Mouse (Mus musculus): ENCODE measurements at regions not wholly inside any gene's neighbourhood (a gene's known extent, or its start where the extent isn't known, plus 50 kb on each side); places are given as distances from the start of the nearest gene placed in this dataset.

DNA sequence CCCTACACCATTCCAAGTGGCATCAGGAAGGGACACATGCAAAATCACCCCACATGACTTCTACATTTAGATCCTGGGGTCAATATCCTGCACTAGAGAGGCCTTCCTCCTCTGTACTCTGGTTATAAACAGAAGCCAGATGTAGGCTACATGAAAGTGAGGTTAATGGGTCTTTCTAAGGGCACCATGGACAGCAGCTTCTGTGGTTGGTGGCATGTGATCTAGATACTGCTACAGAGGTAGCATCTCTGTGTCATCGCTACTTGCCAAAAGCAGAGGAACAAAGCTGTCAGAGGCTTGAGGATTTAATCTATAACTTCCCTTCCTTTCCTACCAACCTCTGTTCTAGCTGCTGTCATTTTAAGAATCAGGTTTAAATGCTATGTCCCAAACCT lies 101.7 kb upstream of the Noct start:
- TF ChIP-seq CTCF (IDR thresholded peaks at IDR 0.05; ENCODE audit: borderline replicate concordance, control insufficient read depth, extremely low read depth, insufficient read depth, low read length, poor library complexity) (no peak), POLR2A (IDR thresholded peaks at IDR 0.05; ENCODE audit: control insufficient read depth, extremely low read depth, insufficient read depth, low read length, poor library complexity) (no peak)
- 74% methylated on average over 1 of the region's 1 CpGs for WGBS
- peaks cover 5% of the 10 kb centered on the region for H3K4me1 ChIP-seq (replicated peaks; ENCODE audit: control insufficient read depth, insufficient read depth, low read length)
- DNase-seq = no peak
- H3K27ac ChIP-seq (ENCODE audit: control insufficient read depth, insufficient read depth, low read length) = no peak overlapping the region
- H3K36me3 ChIP-seq (ENCODE audit: control insufficient read depth, insufficient read depth, low read length) = no peaks in the 10 kb centered on the region
- H3K27me3 ChIP-seq (ENCODE audit: control insufficient read depth, insufficient read depth, low read length) = no peaks in the 10 kb centered on the region
- H3K4me3 ChIP-seq (ENCODE audit: control insufficient read depth, insufficient read depth, low read length) = no peak overlapping the region

DNA sequence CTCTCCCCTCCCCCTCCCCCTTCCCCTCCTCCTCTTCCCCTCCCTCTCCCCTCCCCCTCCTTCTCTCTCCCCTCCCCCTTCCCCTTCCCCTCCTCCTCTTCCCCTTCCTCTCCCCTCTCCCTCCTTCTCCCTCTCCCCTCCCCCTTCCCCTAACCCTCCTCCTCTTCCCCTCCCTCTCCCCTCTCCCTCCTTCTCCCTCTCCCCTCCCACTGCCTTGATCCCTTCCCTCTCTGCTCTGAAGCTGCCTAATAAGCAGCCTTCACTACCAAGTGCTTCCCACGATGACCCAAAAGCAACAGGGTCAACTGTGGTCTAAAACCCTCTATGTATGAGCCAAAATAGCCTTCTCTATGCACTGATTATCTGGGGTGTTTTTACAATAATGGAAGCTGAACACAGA lies 96.4 kb upstream of the Noct start:
- no peak overlapping the region for H3K4me3 ChIP-seq (ENCODE audit: control insufficient read depth, insufficient read depth, low read length)
- no peak for TF ChIP-seq POLR2A (IDR thresholded peaks at IDR 0.05; ENCODE audit: control insufficient read depth, extremely low read depth, insufficient read depth, low read length, poor library complexity)
- no peak for TF ChIP-seq CTCF (IDR thresholded peaks at IDR 0.05; ENCODE audit: borderline replicate concordance, control insufficient read depth, extremely low read depth, insufficient read depth, low read length, poor library complexity)
- no peak for DNase-seq
- peaks cover 17% of the 10 kb centered on the region for H3K4me1 ChIP-seq (replicated peaks; ENCODE audit: control insufficient read depth, insufficient read depth, low read length)
- no peak overlapping the region for H3K27ac ChIP-seq (ENCODE audit: control insufficient read depth, insufficient read depth, low read length)
- H3K27me3 ChIP-seq (ENCODE audit: control insufficient read depth, insufficient read depth, low read length) = no peaks in the 10 kb centered on the region
- WGBS = 43% methylated on average over 1 of the region's 1 CpGs
- no peaks in the 10 kb centered on the region for H3K36me3 ChIP-seq (ENCODE audit: control insufficient read depth, insufficient read depth, low read length)

DNA sequence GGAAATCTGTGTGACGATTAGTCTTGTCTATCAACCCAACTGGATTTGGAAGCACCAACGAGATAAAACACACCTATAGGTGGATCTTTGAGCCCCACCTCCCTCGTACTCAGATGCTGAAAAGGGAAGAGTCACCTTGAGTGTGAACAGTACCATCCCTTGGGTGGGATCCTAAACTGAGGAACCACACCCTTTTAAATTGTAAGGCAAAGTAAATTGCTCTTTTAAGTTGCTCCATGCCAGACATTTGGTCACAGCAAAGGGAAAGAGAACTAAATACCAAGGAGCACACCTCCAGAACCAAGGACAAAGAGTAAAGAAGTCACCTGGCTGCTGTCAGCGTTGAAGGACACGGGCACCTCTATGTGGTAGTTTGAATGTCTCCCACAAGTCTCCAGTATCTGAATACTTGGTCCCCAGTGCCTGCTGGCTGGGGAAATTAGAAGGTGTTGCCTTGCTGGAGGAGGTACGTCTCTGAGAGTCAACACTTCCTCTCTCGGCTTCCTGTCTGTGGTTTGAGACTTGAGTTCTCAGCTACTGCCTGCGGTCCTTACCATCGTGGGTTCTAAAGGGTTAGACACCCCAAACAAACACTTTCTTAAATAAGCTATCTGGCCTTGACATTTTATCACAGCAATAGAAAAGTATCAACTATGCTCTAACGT lies 95.6 kb upstream of the Noct start:
- no peaks in the 10 kb centered on the region for H3K36me3 ChIP-seq (ENCODE audit: control insufficient read depth, insufficient read depth, low read length)
- no peak overlapping the region for H3K27ac ChIP-seq (ENCODE audit: control insufficient read depth, insufficient read depth, low read length)
- WGBS = 19% methylated on average over 10 of the region's 10 CpGs
- H3K4me1 ChIP-seq (replicated peaks; ENCODE audit: control insufficient read depth, insufficient read depth, low read length) = peaks cover 17% of the 10 kb centered on the region
- TF ChIP-seq POLR2A (IDR thresholded peaks at IDR 0.05; ENCODE audit: control insufficient read depth, extremely low read depth, insufficient read depth, low read length, poor library complexity) = no peak
- TF ChIP-seq CTCF (IDR thresholded peaks at IDR 0.05; ENCODE audit: borderline replicate concordance, control insufficient read depth, extremely low read depth, insufficient read depth, low read length, poor library complexity) = no peak
- DNase-seq = peak; percentile 53
- no peaks in the 10 kb centered on the region for H3K27me3 ChIP-seq (ENCODE audit: control insufficient read depth, insufficient read depth, low read length)
- no peak overlapping the region for H3K4me3 ChIP-seq (ENCODE audit: control insufficient read depth, insufficient read depth, low read length)

DNA sequence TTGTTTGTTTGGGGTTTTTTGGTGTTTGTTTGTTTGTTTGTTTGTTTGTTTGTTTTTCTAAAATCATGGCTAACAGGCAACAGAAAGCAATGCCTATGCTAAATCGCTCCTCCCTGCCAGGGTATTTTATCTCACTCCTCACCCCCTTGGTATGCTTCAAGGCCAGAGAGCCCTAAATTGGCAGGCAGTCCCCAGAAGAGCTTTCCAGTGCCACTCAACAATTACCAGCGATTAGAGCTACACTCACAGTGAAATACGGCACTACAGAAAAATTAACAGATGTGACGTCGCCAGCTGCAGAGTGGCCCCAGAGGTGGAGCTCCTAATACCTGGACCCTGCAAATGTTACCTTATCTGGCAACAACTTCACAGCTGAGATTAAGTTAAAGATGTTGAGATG lies 93.5 kb upstream of the Noct start:
- H3K36me3 ChIP-seq (ENCODE audit: control insufficient read depth, insufficient read depth, low read length) = no peaks in the 10 kb centered on the region
- TF ChIP-seq POLR2A (IDR thresholded peaks at IDR 0.05; ENCODE audit: control insufficient read depth, extremely low read depth, insufficient read depth, low read length, poor library complexity) (no peak), CTCF (IDR thresholded peaks at IDR 0.05; ENCODE audit: borderline replicate concordance, control insufficient read depth, extremely low read depth, insufficient read depth, low read length, poor library complexity) (no peak)
- no peaks in the 10 kb centered on the region for H3K27me3 ChIP-seq (ENCODE audit: control insufficient read depth, insufficient read depth, low read length)
- 97% methylated on average over 5 of the region's 5 CpGs for WGBS
- no peak overlapping the region for H3K27ac ChIP-seq (ENCODE audit: control insufficient read depth, insufficient read depth, low read length)
- DNase-seq = no peak
- H3K4me1 ChIP-seq (replicated peaks; ENCODE audit: control insufficient read depth, insufficient read depth, low read length) = peaks cover 17% of the 10 kb centered on the region
- no peak overlapping the region for H3K4me3 ChIP-seq (ENCODE audit: control insufficient read depth, insufficient read depth, low read length)

DNA sequence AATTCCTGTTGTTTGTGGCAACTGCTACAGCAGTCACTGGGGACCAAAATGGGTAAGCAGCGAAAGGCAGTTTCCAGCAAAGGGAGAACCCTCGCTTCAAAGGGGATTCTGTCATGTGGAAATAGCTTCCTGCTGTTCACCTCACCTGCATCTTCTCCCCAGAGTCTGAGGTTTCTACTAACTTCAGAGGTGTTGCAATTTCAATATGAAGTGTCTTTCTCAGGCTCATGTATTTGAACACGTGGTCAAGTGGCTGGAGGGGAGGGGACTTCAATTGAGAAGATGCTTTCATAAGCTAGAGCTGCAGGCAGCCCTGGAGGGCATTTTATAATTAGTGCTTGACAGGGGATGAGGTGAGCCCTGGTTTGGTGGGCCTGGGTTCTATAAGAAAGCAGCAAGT lies 92.9 kb upstream of the Noct start:
- no peak overlapping the region for H3K4me3 ChIP-seq (ENCODE audit: control insufficient read depth, insufficient read depth, low read length)
- DNase-seq = no peak
- H3K27me3 ChIP-seq (ENCODE audit: control insufficient read depth, insufficient read depth, low read length) = no peaks in the 10 kb centered on the region
- peaks cover 17% of the 10 kb centered on the region for H3K4me1 ChIP-seq (replicated peaks; ENCODE audit: control insufficient read depth, insufficient read depth, low read length)
- H3K27ac ChIP-seq (ENCODE audit: control insufficient read depth, insufficient read depth, low read length) = no peak overlapping the region
- no peaks in the 10 kb centered on the region for H3K36me3 ChIP-seq (ENCODE audit: control insufficient read depth, insufficient read depth, low read length)
- TF ChIP-seq POLR2A (IDR thresholded peaks at IDR 0.05; ENCODE audit: control insufficient read depth, extremely low read depth, insufficient read depth, low read length, poor library complexity) (no peak), CTCF (IDR thresholded peaks at IDR 0.05; ENCODE audit: borderline replicate concordance, control insufficient read depth, extremely low read depth, insufficient read depth, low read length, poor library complexity) (no peak)
- WGBS = 8% methylated on average over 3 of the region's 3 CpGs

DNA sequence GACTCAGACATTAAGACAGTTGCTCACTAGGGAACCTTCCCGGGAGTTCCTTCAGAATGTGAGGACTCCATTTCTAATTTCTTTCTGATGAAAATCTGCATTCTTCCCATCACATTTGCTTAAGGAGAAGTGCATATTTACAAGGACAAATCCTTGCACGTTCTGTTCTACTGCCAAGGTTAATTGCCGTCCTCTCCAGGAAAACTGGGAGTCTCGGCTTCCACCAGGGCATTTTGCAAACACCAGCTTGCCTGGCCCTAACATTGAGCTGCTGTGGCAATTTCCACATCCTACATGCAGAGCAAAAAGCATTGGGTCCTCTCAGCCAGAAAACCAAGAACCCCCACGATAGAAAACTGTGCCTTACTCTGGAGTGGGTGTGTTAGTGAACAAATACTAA lies 91.5 kb upstream of the Noct start:
- no peak overlapping the region for H3K4me3 ChIP-seq (ENCODE audit: control insufficient read depth, insufficient read depth, low read length)
- H3K27ac ChIP-seq (ENCODE audit: control insufficient read depth, insufficient read depth, low read length) = no peak overlapping the region
- TF ChIP-seq POLR2A (IDR thresholded peaks at IDR 0.05; ENCODE audit: control insufficient read depth, extremely low read depth, insufficient read depth, low read length, poor library complexity) = no peak
- no peak for TF ChIP-seq CTCF (IDR thresholded peaks at IDR 0.05; ENCODE audit: borderline replicate concordance, control insufficient read depth, extremely low read depth, insufficient read depth, low read length, poor library complexity)
- no peaks in the 10 kb centered on the region for H3K36me3 ChIP-seq (ENCODE audit: control insufficient read depth, insufficient read depth, low read length)
- WGBS = 95% methylated on average over 5 of the region's 5 CpGs
- peaks cover 17% of the 10 kb centered on the region for H3K4me1 ChIP-seq (replicated peaks; ENCODE audit: control insufficient read depth, insufficient read depth, low read length)
- H3K27me3 ChIP-seq (ENCODE audit: control insufficient read depth, insufficient read depth, low read length) = no peaks in the 10 kb centered on the region
- no peak for DNase-seq

DNA sequence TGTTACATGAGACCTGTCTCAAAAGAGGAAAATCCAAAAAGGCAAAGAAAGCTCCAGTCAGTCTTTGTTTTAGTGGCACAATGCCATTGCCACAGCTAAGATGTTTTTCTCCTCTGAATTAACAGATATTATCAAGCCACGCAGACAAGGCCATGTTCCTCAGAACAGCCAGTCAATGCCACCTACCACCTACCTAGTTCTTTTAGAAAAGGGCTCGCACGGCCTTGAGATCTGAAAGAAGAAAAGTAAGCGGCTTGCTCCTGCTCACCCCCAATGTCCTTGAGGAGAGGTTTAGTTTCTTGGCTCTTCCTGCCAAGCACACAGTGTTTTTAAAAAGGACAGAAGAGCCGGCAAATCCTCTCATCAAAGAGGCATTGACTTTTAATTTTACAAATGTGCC lies 88.7 kb upstream of the Noct start:
- H3K36me3 ChIP-seq (ENCODE audit: control insufficient read depth, insufficient read depth, low read length) = no peaks in the 10 kb centered on the region
- peaks cover 3% of the 10 kb centered on the region; the same call in 1 of the 2 replicates for H3K4me1 ChIP-seq (replicated peaks; ENCODE audit: control insufficient read depth, insufficient read depth, low read length)
- no peak overlapping the region for H3K4me3 ChIP-seq (ENCODE audit: control insufficient read depth, insufficient read depth, low read length)
- no peak for DNase-seq
- no peak overlapping the region; the same call in 1 of the 2 replicates for H3K27ac ChIP-seq (ENCODE audit: control insufficient read depth, insufficient read depth, low read length)
- 87% methylated on average over 5 of the region's 5 CpGs for WGBS
- TF ChIP-seq CTCF (IDR thresholded peaks at IDR 0.05; ENCODE audit: borderline replicate concordance, control insufficient read depth, extremely low read depth, insufficient read depth, low read length, poor library complexity) = no peak
- no peak for TF ChIP-seq POLR2A (IDR thresholded peaks at IDR 0.05; ENCODE audit: control insufficient read depth, extremely low read depth, insufficient read depth, low read length, poor library complexity)
- H3K27me3 ChIP-seq (ENCODE audit: control insufficient read depth, insufficient read depth, low read length) = no peaks in the 10 kb centered on the region

Measured in thymus, adult 2 months (tissue).